Mouse (Mus musculus): ENCODE results near the gene Hspa12a. TPM values are rescaled to one million over a fixed set of nuclear protein-coding genes. Genes with fewer than 3 reads are reported as not detected.

Gene Hspa12a
- total and polyA plus RNA-seq, 2 experiments from 2014 or later: 56.1 to 70.8 TPM

GRCm38 (mm10) chr19:58816453-58817041 is 126.9 kb downstream of the Hspa12a start:
- TF ChIP-seq CTCF (IDR thresholded peaks at IDR 0.05; ENCODE audit: low read depth): no peak
- DNase-seq (ENCODE audit: low spot score) (no peak), ATAC-seq (no peak)
- Histone ChIP-seq H3K27ac (no peak overlapping the region), H3K27me3 (ENCODE audit: insufficient read depth, low read length) (no peaks in the 10 kb centered on the region), H3K36me3 (ENCODE audit: insufficient read depth, low read length) (no peaks in the 10 kb centered on the region), H3K4me1 (ENCODE audit: insufficient read depth, low read length) (no peaks in the 10 kb centered on the region), H3K9ac (replicated peaks; ENCODE audit: low read length) (no peak overlapping the region), H3K4me2 (ENCODE audit: low read depth, low read length) (no peak overlapping the region), H3K4me3 (ENCODE audit: low read length) (no peak overlapping the region), H3K9me3 (ENCODE audit: low read length) (no peaks in the 10 kb centered on the region)
- 73% methylated on average over 17 of the region's 17 CpGs for WGBS

- Histone ChIP-seq H3K9me3 (ENCODE audit: low read length) (no peaks in the 10 kb centered on the region), H3K27me3 (ENCODE audit: insufficient read depth, low read length) (no peaks in the 10 kb centered on the region), H3K4me2 (ENCODE audit: low read depth, low read length) (no peak overlapping the region), H3K9ac (replicated peaks; ENCODE audit: low read length) (no peak overlapping the region), H3K36me3 (ENCODE audit: insufficient read depth, low read length) (no peaks in the 10 kb centered on the region), H3K27ac (no peak overlapping the region), H3K4me1 (ENCODE audit: insufficient read depth, low read length) (no peaks in the 10 kb centered on the region), H3K4me3 (ENCODE audit: low read length) (no peak overlapping the region)
- ATAC-seq (no peak), DNase-seq (ENCODE audit: low spot score) (no peak)
- 74% methylated on average over 13 of the region's 13 CpGs for WGBS
- TF ChIP-seq CTCF (IDR thresholded peaks at IDR 0.05; ENCODE audit: low read depth): no peak
These were observed 128.1 kb downstream of the Hspa12a start for GRCm38 (mm10) chr19:58815179-58815922.

GRCm38 (mm10) chr19:58810536-58810935 is 132.9 kb downstream of the Hspa12a start:
- Histone ChIP-seq H3K9ac (replicated peaks; ENCODE audit: low read length) (no peak overlapping the region), H3K27me3 (ENCODE audit: insufficient read depth, low read length) (no peaks in the 10 kb centered on the region), H3K4me3 (ENCODE audit: low read length) (no peak overlapping the region), H3K27ac (no peak overlapping the region), H3K9me3 (ENCODE audit: low read length) (no peaks in the 10 kb centered on the region), H3K4me2 (ENCODE audit: low read depth, low read length) (no peak overlapping the region), H3K4me1 (ENCODE audit: insufficient read depth, low read length) (no peaks in the 10 kb centered on the region), H3K36me3 (ENCODE audit: insufficient read depth, low read length) (no peaks in the 10 kb centered on the region)
- DNase-seq (ENCODE audit: low spot score) (no peak), ATAC-seq (no peak)
- TF ChIP-seq CTCF (IDR thresholded peaks at IDR 0.05; ENCODE audit: low read depth): no peak
- 61% methylated on average over 5 of the region's 5 CpGs for WGBS

- Histone ChIP-seq H3K36me3 (ENCODE audit: insufficient read depth, low read length) (no peaks in the 10 kb centered on the region), H3K9me3 (ENCODE audit: low read length) (no peaks in the 10 kb centered on the region), H3K4me3 (ENCODE audit: low read length) (no peak overlapping the region), H3K27me3 (ENCODE audit: insufficient read depth, low read length) (no peaks in the 10 kb centered on the region), H3K4me1 (ENCODE audit: insufficient read depth, low read length) (no peaks in the 10 kb centered on the region), H3K9ac (replicated peaks; ENCODE audit: low read length) (no peak overlapping the region), H3K27ac (no peak overlapping the region), H3K4me2 (ENCODE audit: low read depth, low read length) (no peak overlapping the region)
- no peak for TF ChIP-seq CTCF (IDR thresholded peaks at IDR 0.05; ENCODE audit: low read depth)
- WGBS: 80% methylated on average over 6 of the region's 6 CpGs
- DNase-seq (ENCODE audit: low spot score) (no peak), ATAC-seq (no peak)
These were observed 134.6 kb downstream of the Hspa12a start for GRCm38 (mm10) chr19:58808864-58809263.

GRCm38 (mm10) chr19:58806364-58806763 is 137.1 kb downstream of the Hspa12a start:
- no peak overlapping the region for H3K4me2 ChIP-seq (ENCODE audit: low read depth, low read length)
- no peak overlapping the region for H3K27ac ChIP-seq
- peaks cover 10% of the 10 kb centered on the region; the same call in 1 of the 2 replicates for H3K36me3 ChIP-seq (ENCODE audit: insufficient read depth, low read length)
- H3K4me3 ChIP-seq (ENCODE audit: low read length): no peak overlapping the region
- H3K9ac ChIP-seq (replicated peaks; ENCODE audit: low read length): no peak overlapping the region
- H3K27me3 ChIP-seq (ENCODE audit: insufficient read depth, low read length): no peaks in the 10 kb centered on the region
- 5% methylated on average over 3 of the region's 3 CpGs for WGBS
- ATAC-seq (peak; percentile 63), DNase-seq (ENCODE audit: low spot score) (peak; percentile 89)
- TF ChIP-seq CTCF (IDR thresholded peaks at IDR 0.05; ENCODE audit: low read depth): peak; percentile 94
- H3K9me3 ChIP-seq (ENCODE audit: low read length): no peaks in the 10 kb centered on the region
- no peaks in the 10 kb centered on the region for H3K4me1 ChIP-seq (ENCODE audit: insufficient read depth, low read length)

GRCm38 (mm10) chr19:58805191-58805779 is 138.2 kb downstream of the Hspa12a start:
- no peak overlapping the region for H3K9ac ChIP-seq (replicated peaks; ENCODE audit: low read length)
- no peak for TF ChIP-seq CTCF (IDR thresholded peaks at IDR 0.05; ENCODE audit: low read depth)
- ATAC-seq: no peak

More at GRCm38 (mm10) chr19:58805191-58805779, 138.2 kb downstream of the Hspa12a start:
- H3K4me3 ChIP-seq (ENCODE audit: low read length): no peak overlapping the region
- no peaks in the 10 kb centered on the region for H3K4me1 ChIP-seq (ENCODE audit: insufficient read depth, low read length)
- no peaks in the 10 kb centered on the region for H3K27me3 ChIP-seq (ENCODE audit: insufficient read depth, low read length)
- H3K36me3 ChIP-seq (ENCODE audit: insufficient read depth, low read length): peaks cover 15% of the 10 kb centered on the region; the same call in 1 of the 2 replicates
- H3K27ac ChIP-seq: no peak overlapping the region
- DNase-seq (ENCODE audit: low spot score): no peak
- 77% methylated on average over 9 of the region's 9 CpGs for WGBS
- no peak overlapping the region for H3K4me2 ChIP-seq (ENCODE audit: low read depth, low read length)
- no peaks in the 10 kb centered on the region for H3K9me3 ChIP-seq (ENCODE audit: low read length)

All from hindbrain, postnatal 0 days (tissue).